Mouse (Mus musculus): ENCODE results near the gene Lgr5. TPM values are rescaled to one million over a fixed set of nuclear protein-coding genes. Genes with fewer than 3 reads are reported as not detected.

The Lgr5 gene
- polyA plus RNA-seq, 1 experiment from 2014 or later = 3.7 TPM

GRCm38 (mm10) chr10:115617456-115618287 is 30.1 kb upstream of the Lgr5 start:
- Histone ChIP-seq H3K4me3 (replicated peaks; ENCODE audit: low read depth, low read length) (0 out of 2 replicates have a peak overlapping the region, but pooled peaks have one; percentile 13), H3K4me1 (replicated peaks; ENCODE audit: insufficient read depth, low read length) (no peaks in the 10 kb centered on the region), H3K27me3 (ENCODE audit: insufficient read depth, low read length) (no peaks in the 10 kb centered on the region), H3K9me3 (replicated peaks; ENCODE audit: low read length) (no peaks in the 10 kb centered on the region), H3K27ac (no peak overlapping the region), H3K4me2 (ENCODE audit: low read length) (peak overlapping the region; percentile 42), H3K9ac (ENCODE audit: low read depth, low read length) (no peak overlapping the region), H3K36me3 (ENCODE audit: insufficient read depth, low read length) (no peaks in the 10 kb centered on the region)
- DNase-seq (ENCODE audit: low spot score) = peak; percentile 89
- 10% methylated on average over 14 of the region's 15 CpGs for WGBS
- no peak for ATAC-seq (replicated peaks; ENCODE audit: low FRiP score, low read depth)
- peak; percentile 74 for TF ChIP-seq CTCF (IDR thresholded peaks at IDR 0.05; ENCODE audit: low read depth)

GRCm38 (mm10) chr10:115595748-115596147 is 8.2 kb upstream of the Lgr5 start:
- Histone ChIP-seq H3K9ac (ENCODE audit: low read depth, low read length) (no peak overlapping the region), H3K27ac (no peak overlapping the region), H3K4me3 (replicated peaks; ENCODE audit: low read depth, low read length) (no peak overlapping the region), H3K27me3 (ENCODE audit: insufficient read depth, low read length) (no peaks in the 10 kb centered on the region), H3K4me2 (ENCODE audit: low read length) (no peak overlapping the region), H3K36me3 (ENCODE audit: insufficient read depth, low read length) (no peaks in the 10 kb centered on the region), H3K4me1 (replicated peaks; ENCODE audit: insufficient read depth, low read length) (no peaks in the 10 kb centered on the region), H3K9me3 (replicated peaks; ENCODE audit: low read length) (no peaks in the 10 kb centered on the region)
- ATAC-seq (replicated peaks; ENCODE audit: low FRiP score, low read depth) (no peak), DNase-seq (ENCODE audit: low spot score) (no peak)
- WGBS = 100% methylated on average over 1 of the region's 1 CpGs
- TF ChIP-seq CTCF (IDR thresholded peaks at IDR 0.05; ENCODE audit: low read depth) = no peak

GRCm38 (mm10) chr10:115593651-115594050 is 6.1 kb upstream of the Lgr5 start:
- Histone ChIP-seq H3K4me3 (replicated peaks; ENCODE audit: low read depth, low read length) (no peak overlapping the region), H3K4me1 (replicated peaks; ENCODE audit: insufficient read depth, low read length) (no peaks in the 10 kb centered on the region), H3K9me3 (replicated peaks; ENCODE audit: low read length) (no peaks in the 10 kb centered on the region), H3K36me3 (ENCODE audit: insufficient read depth, low read length) (no peaks in the 10 kb centered on the region), H3K9ac (ENCODE audit: low read depth, low read length) (no peak overlapping the region), H3K27ac (no peak overlapping the region), H3K27me3 (ENCODE audit: insufficient read depth, low read length) (0 out of 2 replicates have a peak, but pooled peaks cover 2% of the 10 kb centered on the region), H3K4me2 (ENCODE audit: low read length) (peak overlapping the region; percentile 18; the same call in 1 of the 2 replicates)
- WGBS = 74% methylated on average over 6 of the region's 6 CpGs
- ATAC-seq (replicated peaks; ENCODE audit: low FRiP score, low read depth) (no peak), DNase-seq (ENCODE audit: low spot score) (no peak)
- no peak for TF ChIP-seq CTCF (IDR thresholded peaks at IDR 0.05; ENCODE audit: low read depth)

DNA sequence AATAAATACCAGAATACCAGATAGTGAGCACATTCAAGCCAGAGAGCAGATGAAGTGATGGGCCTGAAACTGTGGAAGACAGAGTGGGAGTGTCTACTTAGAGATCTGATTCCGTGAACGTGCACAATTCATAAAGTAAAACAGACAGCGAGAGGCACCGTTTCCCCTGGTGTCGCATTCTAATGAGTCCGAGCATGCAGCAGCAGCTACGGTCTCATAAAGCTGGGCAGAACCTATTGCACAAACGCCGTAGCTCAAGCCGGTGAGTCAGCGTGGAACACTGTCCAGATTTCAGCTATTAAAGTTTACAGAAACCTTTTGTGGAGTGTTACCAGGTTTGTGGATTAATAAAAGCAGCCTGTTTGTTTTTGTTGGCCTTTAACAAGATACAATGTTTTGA is 5.6 kb upstream of the Lgr5 start:
- Histone ChIP-seq H3K36me3 (ENCODE audit: insufficient read depth, low read length) (no peaks in the 10 kb centered on the region), H3K9me3 (replicated peaks; ENCODE audit: low read length) (no peaks in the 10 kb centered on the region), H3K27me3 (ENCODE audit: insufficient read depth, low read length) (0 out of 2 replicates have a peak, but pooled peaks cover 4% of the 10 kb centered on the region), H3K4me2 (ENCODE audit: low read length) (peak overlapping the region; percentile 18; the same call in 1 of the 2 replicates), H3K4me1 (replicated peaks; ENCODE audit: insufficient read depth, low read length) (no peaks in the 10 kb centered on the region), H3K4me3 (replicated peaks; ENCODE audit: low read depth, low read length) (no peak overlapping the region), H3K9ac (ENCODE audit: low read depth, low read length) (no peak overlapping the region), H3K27ac (no peak overlapping the region)
- DNase-seq (ENCODE audit: low spot score) (no peak), ATAC-seq (replicated peaks; ENCODE audit: low FRiP score, low read depth) (no peak)
- 25% methylated on average over 11 of the region's 11 CpGs for WGBS
- no peak for TF ChIP-seq CTCF (IDR thresholded peaks at IDR 0.05; ENCODE audit: low read depth)

DNA sequence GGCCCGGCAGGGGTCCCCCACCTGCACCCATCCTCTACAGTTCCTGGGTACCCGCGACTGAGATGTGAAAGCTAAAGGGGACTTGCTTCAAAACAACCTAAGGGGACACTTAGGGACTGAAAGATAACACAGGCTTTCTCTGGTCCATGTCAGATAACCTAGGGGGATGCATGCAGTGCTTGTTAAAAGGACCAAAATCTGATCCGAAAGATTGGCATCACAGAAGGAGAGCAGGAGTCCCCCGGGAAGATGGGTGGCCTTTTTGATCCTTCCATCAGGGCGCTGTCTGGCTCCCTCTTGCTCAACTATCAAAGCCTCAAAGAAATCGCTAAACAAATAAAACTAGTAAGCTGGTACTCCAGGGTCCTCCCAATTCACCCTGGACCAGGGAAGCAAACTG is 399 bp upstream of the Lgr5 start:
- WGBS = under 1% methylated on average over 7 of the region's 7 CpGs
- peak overlapping the region; percentile 89 for H3K4me2 ChIP-seq (ENCODE audit: low read length)
- no peaks in the 10 kb centered on the region for H3K36me3 ChIP-seq (ENCODE audit: insufficient read depth, low read length)
- no peak overlapping the region for H3K27ac ChIP-seq
- no peak overlapping the region for H3K9ac ChIP-seq (ENCODE audit: low read depth, low read length)
- peaks cover 11% of the 10 kb centered on the region; the same call in 1 of the 2 replicates for H3K4me1 ChIP-seq (replicated peaks; ENCODE audit: insufficient read depth, low read length)
- H3K4me3 ChIP-seq (replicated peaks; ENCODE audit: low read depth, low read length) = peak overlapping the region; percentile 49
- H3K27me3 ChIP-seq (ENCODE audit: insufficient read depth, low read length) = peaks cover 32% of the 10 kb centered on the region
- no peaks in the 10 kb centered on the region for H3K9me3 ChIP-seq (replicated peaks; ENCODE audit: low read length)
- DNase-seq (ENCODE audit: low spot score) (no peak), ATAC-seq (replicated peaks; ENCODE audit: low FRiP score, low read depth) (no peak; the same call in 1 of the 2 replicates)
- no peak for TF ChIP-seq CTCF (IDR thresholded peaks at IDR 0.05; ENCODE audit: low read depth)

DNA sequence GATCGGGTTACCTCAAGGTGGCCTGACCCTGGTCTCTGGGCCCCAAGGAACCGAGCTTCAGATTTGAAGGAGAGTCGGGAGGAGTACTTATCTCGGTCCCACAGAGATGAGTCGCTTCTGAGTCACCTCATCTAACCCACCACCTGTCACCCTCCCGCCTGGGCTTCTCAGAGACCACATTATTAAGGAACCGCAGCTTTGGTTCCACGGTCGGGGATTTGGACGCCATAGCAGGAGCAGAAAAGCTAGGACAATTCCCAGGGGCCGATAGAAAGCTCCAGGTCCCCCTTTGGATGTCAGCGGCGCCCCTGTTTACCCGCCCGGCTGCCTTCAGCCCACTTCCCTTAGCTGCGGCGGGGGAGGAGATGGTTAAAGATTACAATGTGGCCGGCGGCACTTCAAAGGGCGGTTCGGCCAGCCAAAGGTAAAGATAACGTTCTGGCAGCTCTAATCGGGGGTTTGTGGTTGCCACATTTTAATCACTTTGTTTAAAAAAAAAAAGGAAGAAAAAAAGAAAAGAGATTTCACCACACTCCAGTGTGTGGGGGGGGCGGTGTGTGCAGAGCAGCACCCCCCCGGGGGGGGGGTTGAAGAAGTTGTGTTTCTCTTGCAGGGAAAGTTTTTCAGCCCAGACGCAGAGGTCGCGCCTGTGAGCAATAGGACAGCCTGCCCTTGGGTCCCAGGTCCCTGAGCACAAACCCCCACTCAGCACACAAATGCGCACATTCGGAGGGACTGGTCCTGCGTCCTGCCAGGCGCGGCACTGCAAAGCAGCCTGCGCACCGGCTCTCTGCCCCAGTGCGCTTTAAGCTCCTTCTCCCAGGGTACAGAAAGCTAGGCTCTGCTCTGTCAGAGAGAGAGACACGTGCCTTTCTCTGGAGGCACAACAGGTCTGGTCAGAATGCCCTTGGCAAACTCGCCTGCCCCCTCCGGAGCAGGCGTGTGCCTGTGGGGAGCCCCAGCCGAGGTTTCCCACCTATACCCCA is 1.0 kb downstream of the Lgr5 start:
- peak; percentile 48 for DNase-seq (ENCODE audit: low spot score)
- under 1% methylated on average over 40 of the region's 41 CpGs for WGBS
- H3K27ac ChIP-seq = 0 out of 2 replicates have a peak overlapping the region, but pooled peaks have one; percentile 25
- peaks cover 32% of the 10 kb centered on the region for H3K27me3 ChIP-seq (ENCODE audit: insufficient read depth, low read length)
- H3K4me3 ChIP-seq (replicated peaks; ENCODE audit: low read depth, low read length) = peak overlapping the region; percentile 49
- H3K36me3 ChIP-seq (ENCODE audit: insufficient read depth, low read length) = no peaks in the 10 kb centered on the region
- TF ChIP-seq CTCF (IDR thresholded peaks at IDR 0.05; ENCODE audit: low read depth) = no peak
- peaks cover 11% of the 10 kb centered on the region; the same call in 1 of the 2 replicates for H3K4me1 ChIP-seq (replicated peaks; ENCODE audit: insufficient read depth, low read length)
- ATAC-seq (replicated peaks; ENCODE audit: low FRiP score, low read depth) = peak; percentile 84
- no peaks in the 10 kb centered on the region for H3K9me3 ChIP-seq (replicated peaks; ENCODE audit: low read length)
- peak overlapping the region; percentile 89 for H3K4me2 ChIP-seq (ENCODE audit: low read length)
- H3K9ac ChIP-seq (ENCODE audit: low read depth, low read length) = peak overlapping the region; percentile 40; the same call in 1 of the 2 replicates

Measured in kidney, postnatal 0 days (tissue).